Mouse (Mus musculus) T-cell, adult 2 months (primary cell): ENCODE results near the gene Apoc1.

ENCODE experiments used
- DNase-seq: peaks from one replicate; pipeline ENCODE4 v3.0.0; 2022; ENCODE audit warnings: low spot score

Gene Apoc1

DNA sequence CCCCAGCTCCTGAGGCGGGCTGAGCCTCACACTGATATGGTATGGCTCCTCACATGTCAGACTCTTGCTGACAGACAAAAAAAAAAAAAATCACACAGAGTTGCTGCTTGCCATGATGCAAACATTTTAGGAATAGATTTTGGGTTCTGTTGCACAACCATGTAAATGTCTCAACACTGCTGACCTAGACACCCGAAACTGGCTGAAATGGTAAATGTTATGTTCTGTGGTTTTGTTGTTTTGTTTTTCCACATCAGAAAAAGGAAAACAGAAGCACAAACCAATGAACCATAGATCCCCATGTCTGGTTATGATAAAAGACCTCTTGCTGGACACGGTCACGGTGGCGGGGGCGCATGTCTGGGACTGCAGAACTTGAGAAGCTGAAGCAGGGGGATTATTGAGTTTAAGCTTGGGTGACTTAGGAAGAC lies 8.7 kb downstream of the Apoc1 start:
- DNase-seq = no peak

DNA sequence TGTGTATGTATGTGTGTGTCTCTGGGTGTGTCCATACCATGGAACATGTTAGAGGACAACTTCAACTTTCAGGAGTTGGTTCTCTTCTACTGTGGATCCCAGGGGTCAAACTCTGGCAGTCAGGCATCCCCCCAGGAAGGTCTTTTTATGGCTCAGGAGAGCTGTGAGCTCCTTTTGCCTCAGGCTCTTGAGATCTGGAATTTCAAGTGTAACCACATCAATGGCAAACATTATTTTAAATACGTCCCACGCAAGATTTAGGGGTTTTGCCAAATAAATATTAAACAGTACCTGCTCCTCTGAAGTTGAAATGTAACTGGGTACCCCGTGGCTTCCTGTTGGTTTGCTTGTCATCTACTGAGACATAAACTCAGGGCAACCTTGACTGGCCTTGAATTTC lies 9.5 kb downstream of the Apoc1 start:
- no peak for DNase-seq

DNA sequence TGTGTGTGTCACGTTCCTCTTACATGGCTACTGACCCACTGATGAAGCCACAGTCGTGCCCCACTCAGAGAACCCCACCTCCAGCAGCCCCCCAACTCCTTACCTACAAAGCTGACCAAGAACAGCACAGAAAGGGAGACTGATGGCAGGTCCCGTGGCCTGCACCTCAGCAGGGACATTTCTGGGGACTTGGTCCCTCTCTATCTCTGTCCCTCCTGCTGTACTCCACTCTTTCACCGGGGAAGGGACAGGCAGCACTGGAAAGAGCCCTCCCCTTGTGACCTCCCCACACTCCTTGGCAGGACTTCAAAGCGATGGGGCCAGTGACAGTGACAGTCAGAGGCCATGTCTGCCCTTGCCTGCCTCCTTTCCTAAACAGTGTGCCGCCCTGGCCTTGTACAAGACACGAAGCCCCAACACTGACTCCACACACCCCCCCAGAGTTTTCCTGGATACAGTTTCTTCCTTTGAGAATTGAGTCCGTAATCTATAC lies 11.2 kb downstream of the Apoc1 start, which contains the start of the genes Gm44805 and Apoc4:
TSS of gene Gm44805 (minus strand) at position 222 of the 493 bp plus-strand sequence.
TSS of gene Apoc4 (minus strand) at position 278 of the 493 bp plus-strand sequence.
- no peak for DNase-seq

DNA sequence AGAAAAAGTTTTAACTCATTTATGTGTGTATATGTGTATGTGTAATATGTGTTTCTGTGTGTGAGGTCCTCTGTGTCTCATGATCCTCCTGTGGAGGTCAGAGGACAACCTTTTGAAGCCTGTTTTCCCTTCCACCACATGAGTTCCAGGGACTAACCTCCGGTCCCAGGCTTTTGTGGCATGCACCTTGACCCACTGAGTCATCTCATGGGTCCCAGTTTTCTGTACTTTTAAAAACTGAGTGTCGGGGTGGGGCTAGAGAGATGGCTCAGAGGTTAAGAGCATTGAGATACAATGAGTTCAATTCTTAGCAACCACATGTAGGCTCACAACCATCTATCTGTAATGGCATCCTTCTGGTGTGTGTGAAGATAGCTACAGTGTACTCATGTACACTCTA lies 11.8 kb downstream of the Apoc1 start:
- no peak for DNase-seq

DNA sequence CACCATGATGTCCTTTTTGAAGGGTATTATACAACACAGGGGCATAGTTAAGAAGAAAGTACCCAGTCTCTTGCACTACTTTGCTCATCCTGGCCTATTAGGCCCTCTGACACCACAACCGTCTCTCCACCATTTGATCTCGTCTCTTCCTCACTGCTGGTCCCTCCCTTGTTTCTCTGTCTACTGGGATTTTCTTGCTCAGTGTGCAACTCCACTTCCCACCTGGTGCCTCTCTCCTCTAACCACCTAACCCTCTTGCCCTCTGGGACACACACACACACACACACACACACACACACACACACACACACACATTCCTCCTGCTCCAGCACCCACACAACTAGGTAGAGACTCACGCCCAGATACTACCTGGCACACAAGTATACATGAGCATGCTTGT lies 13.6 kb downstream of the Apoc1 start:
- no peak for DNase-seq

DNA sequence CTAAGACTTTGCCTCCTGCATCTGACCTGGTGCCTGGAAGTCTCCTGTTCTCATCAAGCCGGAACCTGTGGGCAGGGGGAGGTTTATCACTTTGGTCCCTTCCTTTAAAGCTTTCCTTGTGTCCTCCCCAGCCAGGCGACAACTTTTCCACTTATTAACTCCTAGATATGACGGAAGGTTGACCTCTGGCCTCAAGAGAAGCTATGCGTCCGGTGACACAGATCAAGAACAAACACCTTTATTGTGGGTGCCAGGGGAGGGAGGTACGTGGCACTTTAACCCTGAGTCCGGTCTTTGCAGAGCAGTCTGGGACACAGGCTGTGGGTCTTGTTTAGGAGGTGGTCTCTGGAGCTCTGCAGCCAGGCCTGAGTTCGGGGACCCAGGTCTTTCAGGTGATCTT lies 14.6 kb downstream of the Apoc1 start, which contains the start of gene Apoc2:
TSS of gene Apoc2 (minus strand) at position 70 of the 400 bp plus-strand sequence.
- DNase-seq = no peak

DNA sequence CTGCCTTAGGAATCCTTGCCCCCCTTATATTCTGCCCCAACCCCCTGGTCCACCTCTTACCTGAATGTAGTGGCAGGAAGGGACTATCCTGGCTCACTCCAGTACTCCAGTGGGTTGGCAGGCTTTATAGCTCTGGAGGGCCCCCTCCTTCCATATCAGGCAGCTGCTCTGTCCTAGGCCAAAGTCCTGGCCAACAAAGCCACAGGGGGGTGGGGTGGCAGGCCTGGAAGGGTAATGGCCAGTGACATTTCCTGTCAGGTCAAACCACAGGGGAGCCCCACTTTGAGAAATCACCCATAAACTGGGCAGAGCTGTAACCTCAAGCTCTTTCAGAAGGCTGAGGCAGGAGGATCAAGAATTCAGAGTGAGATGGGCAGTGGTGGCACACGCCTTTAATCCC lies 15.8 kb downstream of the Apoc1 start:
- DNase-seq = no peak

DNA sequence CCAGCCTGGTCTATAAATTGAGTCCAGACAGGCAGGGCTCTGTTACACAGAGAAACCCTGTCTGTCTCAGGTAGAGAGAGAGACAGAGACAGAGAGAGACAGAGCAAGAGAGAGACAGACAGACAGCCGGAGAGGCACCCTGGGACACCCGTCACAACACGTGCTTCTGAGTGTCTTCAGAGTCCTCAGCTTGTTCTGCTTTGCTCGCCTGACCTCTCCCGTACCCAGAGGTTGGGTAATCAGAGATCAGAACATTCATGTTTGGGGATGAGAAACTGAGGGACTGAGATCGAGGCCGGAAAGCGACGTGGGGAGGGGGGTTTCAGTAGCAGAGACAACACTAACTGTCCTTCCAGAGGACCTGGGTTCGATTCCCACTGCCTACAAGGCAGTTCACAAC lies 16.6 kb downstream of the Apoc1 start:
- no peak for DNase-seq

DNA sequence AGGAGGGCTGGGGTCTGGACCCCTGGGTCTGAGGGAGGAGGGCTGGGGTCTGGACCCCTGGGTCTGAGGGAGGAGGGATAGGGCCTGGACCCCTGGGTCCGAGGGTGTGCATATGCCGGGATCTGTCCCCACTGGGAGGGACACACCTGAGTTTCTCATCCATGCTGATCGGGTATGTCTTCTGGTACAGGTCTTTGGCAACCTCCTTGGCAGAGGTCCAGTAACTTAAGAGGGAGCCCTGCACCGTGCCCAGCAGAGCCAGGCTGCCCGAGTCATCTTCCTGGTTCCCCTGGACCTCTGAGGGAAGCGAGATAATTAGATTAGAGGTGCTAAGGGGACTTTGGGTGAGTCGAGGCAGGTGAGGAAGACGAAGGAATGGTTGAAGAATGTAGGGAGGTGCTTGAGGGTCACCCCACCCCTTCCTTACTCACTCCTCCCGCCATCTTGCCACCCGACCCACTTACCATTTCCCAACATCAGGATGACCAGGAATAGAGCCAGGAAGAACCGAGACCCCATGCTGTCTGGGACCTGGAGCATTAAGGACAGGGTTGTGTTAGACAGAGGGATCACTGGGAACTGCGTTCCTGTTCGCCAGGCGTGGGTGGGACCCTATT lies 19.3 kb downstream of the Apoc1 start:
- DNase-seq = no peak

DNA sequence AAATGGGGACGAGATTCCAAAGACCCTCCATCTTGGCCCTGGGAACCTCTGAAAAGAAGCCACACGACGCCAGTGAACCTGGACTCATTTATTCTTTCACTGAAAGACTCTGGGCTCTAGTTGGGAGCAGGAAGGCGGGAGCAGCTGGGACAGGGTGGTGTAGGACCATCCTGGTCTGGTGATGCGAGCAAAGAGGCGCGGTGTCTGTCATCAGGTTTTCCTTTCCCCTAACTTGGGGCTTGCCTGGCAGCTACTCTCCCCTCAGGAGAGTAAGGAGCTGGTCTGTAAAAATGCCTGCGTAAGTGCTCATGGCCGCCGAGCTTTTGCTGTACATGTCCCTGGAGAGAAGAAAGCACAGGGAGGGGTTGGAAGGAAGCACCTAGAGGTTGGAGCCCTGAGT lies 20.9 kb downstream of the Apoc1 start:
- DNase-seq = no peak

DNA sequence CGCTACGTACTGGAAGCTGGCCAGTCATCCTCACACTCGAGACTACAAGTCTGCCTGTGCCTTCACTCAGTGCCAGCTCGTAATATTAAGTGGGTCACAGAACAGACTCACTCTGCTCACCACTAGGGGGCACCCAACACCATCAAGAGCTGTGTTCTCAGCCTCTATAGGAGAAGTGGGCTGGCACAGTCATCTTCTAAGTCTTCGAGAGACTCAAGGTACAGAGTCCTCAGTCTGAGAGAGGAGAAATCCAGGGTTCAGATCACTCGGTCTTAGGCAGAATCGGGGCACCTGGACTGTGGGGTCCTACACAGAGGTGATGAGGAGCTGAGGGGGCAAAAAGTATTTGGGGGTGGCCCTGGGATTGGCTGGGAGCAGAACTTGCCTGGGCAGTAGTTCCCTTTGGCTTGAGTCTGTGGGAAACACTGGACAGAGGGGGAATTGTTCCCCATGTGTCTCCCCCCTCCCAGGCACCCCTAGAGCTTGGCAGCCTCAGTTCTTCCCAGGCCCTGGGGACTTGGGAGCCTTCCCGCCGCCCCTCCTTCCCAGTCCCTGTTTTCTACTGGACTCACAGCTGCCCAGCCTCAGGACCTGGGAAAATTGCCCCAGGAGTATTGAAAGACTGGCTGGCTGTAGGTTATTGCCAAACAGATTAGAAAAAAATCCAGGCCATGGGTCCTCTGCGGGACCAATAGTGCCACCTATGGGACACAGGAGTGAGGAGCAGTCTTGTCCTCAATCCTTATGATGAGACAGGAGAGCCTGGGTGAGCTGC lies 23.3 kb downstream of the Apoc1 start:
- peak; percentile 87 for DNase-seq

DNA sequence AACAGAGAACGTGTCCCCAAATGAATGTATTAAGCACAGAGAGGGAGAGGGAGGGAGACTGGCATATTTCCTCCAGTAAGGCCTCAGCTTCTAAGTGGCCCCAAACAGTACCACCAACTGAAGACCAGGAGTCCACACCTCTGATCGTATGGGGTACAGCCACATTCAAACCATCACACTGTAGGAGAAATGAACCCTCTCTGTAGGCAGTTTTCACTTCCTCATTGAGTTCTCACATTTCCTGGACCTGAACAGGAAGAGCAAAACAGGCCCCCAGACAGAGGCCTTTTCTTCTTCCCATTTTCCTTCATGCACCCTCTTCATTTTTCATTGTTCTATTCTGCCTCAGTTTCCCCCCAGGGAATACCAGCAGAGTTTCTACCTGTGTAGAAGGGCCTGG lies 25.0 kb downstream of the Apoc1 start:
- DNase-seq = no peak

DNA sequence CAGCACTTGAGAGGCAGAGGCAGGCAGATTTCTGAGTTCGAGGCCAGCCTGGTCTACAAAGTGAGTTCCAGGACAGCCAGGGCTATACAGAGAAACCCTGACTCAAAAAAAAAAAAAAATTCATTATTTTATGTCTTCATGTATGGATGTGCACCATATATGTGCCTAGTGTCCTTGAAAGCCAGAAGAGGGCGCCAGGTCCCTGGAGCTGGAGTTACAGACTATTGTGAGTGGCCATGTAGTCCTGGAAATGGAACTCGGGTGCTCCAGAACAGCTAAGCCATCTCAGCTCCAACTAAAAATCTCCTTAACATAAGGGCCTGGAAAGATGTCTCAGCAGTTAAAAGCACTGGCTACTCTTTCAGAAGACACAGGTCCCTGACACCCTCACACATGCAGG lies 25.7 kb downstream of the Apoc1 start:
- no peak for DNase-seq

DNA sequence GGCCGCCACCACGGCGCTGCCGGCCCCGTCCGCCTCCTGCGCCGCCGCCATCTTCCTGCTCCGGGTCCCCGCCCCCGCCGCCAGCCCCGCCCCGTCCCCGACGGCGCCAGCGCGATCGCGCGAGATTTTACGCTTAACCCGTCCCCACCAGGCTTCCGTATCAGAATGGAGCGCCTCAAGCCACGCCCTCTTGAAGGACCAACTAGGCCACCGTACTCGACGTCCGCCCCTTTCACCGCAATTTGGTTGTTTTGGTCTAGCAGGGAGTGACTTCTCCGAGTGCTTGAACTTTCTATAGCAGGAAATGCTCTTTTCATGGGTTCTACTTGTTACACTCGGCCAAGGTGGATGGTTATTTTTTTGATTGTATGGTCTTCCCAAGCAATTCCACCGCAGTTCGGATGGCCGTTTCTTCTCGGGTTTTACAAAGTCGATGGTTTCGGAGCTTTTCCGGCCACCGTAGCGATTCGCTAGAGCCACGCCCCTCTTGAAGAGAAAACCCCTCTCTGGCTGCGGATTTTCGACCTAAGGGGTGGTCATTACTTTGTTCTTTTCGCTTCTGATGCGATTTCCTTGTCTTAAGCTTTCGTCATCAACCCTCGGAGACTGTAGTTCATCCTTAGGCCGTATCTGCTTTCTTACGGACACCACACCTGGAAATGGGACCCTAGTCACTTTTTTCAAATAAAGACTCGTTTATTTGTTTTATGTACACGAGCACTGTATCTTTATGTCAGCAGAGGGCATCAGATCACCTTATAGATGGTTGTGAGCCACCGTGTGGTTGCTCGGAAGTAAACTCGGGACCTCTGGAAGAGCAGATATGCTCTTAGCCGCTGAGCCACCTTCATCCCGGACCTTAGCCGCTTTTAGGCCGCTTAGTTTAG lies 27.3 kb downstream of the Apoc1 start, which contains the start of gene Clptm1:
TSS of gene Clptm1 (minus strand) at position 79 of the 887 bp plus-strand sequence.
- peak; percentile 97 for DNase-seq

DNA sequence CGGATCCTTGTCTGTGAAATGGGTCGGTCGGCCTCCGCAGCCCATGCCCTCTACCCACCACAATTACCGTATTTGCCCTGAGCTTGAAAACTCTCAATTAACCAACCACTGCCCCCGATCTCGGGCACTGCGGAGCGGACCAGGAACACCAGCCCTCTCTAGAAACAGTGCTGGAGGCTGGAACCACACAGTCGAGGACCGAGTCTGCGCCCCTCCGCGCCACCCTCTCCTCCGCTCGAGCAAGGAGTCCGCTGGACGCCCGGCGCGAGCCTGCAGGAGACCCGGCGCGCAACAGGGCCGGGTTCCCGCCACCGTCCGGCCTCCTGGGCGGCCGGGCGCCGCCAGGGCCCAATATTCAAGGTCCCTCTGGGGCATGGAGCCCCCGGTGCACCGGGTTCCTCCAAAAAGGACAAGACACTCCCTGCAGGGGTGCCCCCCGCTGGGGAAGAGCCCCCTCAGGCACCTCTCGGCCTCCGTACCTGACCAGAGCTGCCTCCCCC lies 28.0 kb downstream of the Apoc1 start:
- DNase-seq = no peak

DNA sequence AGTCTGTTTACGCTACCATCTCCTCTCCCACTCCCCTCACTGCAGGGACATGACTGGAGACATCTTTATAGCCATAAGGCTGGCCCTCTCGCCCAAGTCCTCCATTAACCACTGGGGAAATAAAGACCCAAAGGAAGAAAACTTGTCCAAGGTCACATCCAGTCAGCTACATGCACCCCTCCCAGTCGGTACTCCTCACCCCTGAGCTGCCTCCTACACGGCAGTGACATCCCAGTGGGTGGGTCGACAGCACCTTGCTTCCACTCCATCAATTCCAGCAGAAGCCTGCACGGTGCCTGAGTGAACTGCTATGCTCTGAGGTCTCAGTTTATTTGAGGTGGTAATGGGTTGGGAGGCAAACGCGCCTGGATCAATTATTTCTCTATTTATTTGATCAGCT lies 28.5 kb downstream of the Apoc1 start:
- no peak for DNase-seq

DNA sequence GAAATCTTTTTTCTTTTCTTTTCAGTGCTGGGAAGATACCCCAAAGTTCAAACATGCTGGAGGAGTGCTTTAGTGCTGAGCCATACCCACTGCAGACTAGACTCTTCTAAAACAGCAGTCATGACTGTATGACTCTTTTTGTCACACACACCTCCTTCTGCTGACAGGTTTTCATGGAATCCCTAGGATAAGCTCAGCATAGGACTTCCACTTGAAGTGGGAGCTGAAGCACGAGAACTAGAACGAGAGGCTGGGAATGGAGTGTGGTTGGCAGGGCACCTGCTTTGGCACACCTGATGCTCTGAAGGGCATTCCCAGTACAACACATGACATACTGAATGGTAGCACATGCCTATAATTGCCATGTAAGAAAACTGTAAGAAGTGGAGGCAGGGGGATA lies 39.8 kb downstream of the Apoc1 start:
- DNase-seq = no peak

DNA sequence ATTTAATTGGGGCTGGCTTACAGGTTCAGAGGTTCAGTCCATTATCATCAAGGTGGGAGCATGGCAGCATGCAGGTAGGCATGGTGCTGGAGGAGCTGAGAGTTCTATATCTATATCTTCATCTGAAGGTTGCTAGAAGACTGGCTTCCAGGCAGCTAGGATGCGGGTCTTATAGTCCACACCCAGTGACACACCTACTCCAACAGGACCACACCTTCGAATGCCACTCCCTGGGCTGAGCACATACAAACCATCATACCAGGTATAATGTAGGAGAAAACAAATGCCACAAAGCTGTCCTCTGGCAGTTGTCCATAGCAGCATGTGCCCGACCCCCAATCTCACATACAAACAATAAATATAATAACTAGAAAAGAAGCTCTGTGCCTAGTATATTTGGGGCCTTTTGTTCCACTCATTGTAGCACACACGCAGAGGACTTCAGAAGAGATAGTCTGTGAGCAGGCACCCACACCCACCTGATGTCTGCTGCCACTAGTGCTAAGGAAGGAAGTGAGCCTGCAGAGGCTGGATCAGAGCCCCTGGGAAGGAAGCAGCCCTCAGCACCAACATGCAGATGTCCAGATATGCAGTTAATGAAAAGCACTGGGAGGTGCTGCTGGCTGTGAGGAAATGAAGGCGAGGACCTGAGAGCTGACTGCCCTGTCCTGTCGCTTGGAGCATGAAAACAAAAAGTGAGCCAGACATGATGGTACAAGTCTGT lies 41.2 kb downstream of the Apoc1 start:
- no peak for DNase-seq

DNA sequence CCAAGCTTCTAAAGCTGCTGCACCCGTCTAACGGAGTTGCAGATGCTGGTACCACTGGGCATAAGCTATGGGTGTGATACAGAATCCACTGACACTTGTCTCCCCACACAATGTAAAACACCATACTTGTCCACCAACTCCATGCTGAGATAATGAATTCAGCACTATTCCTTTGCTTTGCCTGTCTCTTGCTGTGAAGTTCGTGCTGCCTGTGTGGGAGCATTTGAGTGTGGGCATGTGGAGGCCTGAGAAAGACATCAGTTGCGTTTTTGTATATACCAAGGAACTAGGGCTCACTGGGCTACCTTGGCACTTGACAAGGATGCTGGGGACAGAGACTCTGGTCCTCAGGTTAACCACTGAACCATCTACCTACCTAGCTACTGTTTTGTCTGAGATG lies 51.2 kb downstream of the Apoc1 start:
- DNase-seq = no peak
